Mouse (Mus musculus): Measurements from ENCODE around the gene Anxa6. TPM values are rescaled to one million over a fixed set of nuclear protein-coding genes. Genes with fewer than 3 reads are reported as not detected.
"Not testable (repeated sequence)": the region's sequence is repeated elsewhere in the genome, so short reads cannot be mapped to it uniquely, and the experiment has no call there.

Anxa6 gene
- total and polyA plus RNA-seq, 3 experiments = 47.0 to 49.4 TPM; not detected in 1

GRCm38 (mm10) chr11:54958571-54959073 is 74.6 kb downstream of the Anxa6 start (continued):
- no peak for TF ChIP-seq CHD2 (IDR thresholded peaks at IDR 0.05; ENCODE audit: low read length)
- TF ChIP-seq RAD21 (IDR thresholded peaks at IDR 0.05; ENCODE audit: low read depth, low read length) = no peak

- H3K9me3 ChIP-seq (replicated peaks; ENCODE audit: insufficient read depth, low read length); H3K79me2 ChIP-seq (ENCODE audit: control insufficient read depth, insufficient read depth, low read length, poor library complexity); H3K4me3 ChIP-seq (ENCODE audit: control insufficient read depth in 1 of 2, insufficient read depth in 1 of 2, low read depth in 2 of 2, low read length in 2 of 2); H3K27me3 ChIP-seq (ENCODE audit: control insufficient read depth in 1 of 2, insufficient read depth in 2 of 2, low read length in 2 of 2); H3K9ac ChIP-seq (ENCODE audit: control insufficient read depth, low read depth, low read length, poor library complexity, severe bottlenecking): not testable (repeated sequence)
- Histone ChIP-seq H3K36me3 (ENCODE audit: control insufficient read depth in 1 of 2, insufficient read depth in 2 of 2, low read length in 2 of 2) (peaks cover 0 to 36% of the 10 kb centered on the region in 2 experiments; a peak in 2 of 4 replicates), H3K4me1 (ENCODE audit: control insufficient read depth in 1 of 2, insufficient read depth in 2 of 2, low read length in 2 of 2) (peaks cover 19 to 57% of the 10 kb centered on the region in 2 experiments), H3K27ac (ENCODE audit: control insufficient read depth, low read depth, low read length) (peak overlapping the region; percentile 84)
- DNase-seq (ENCODE audit: low read depth, low spot score) = peak; percentile 39
- 0 out of 2 replicates have a peak, but pooled peaks have one; percentile 19 for TF ChIP-seq CHD1 (IDR thresholded peaks at IDR 0.05; ENCODE audit: low read depth, low read length)
These were observed 75.5 kb downstream of the Anxa6 start for GRCm38 (mm10) chr11:54957708-54958107.

GRCm38 (mm10) chr11:54956912-54957311 is 76.3 kb downstream of the Anxa6 start:
- peak overlapping the region; percentile 40 for H3K9ac ChIP-seq (ENCODE audit: control insufficient read depth, low read depth, low read length, poor library complexity, severe bottlenecking)
- peak; percentile 90 for DNase-seq (ENCODE audit: low read depth, low spot score)
- H3K27ac ChIP-seq (ENCODE audit: control insufficient read depth, low read depth, low read length) = peak overlapping the region; percentile 49
- H3K4me3 ChIP-seq (ENCODE audit: control insufficient read depth in 1 of 2, insufficient read depth in 1 of 2, low read depth in 2 of 2, low read length in 2 of 2) = peak overlapping the region; percentile 89 to 98
- H3K9me3 ChIP-seq (replicated peaks; ENCODE audit: insufficient read depth, low read length) = no peaks in the 10 kb centered on the region
- TF ChIP-seq POLR2AphosphoS5 (IDR thresholded peaks at IDR 0.05; ENCODE audit: borderline replicate concordance, low read depth, low read length) (no peak), ZC3H11A (IDR thresholded peaks at IDR 0.05; ENCODE audit: low read depth, low read length) (no peak), RAD21 (IDR thresholded peaks at IDR 0.05; ENCODE audit: low read depth, low read length) (no peak), ETS1 (IDR thresholded peaks at IDR 0.05; ENCODE audit: low read depth, low read length) (no peak), GABPA (IDR thresholded peaks at IDR 0.05; ENCODE audit: low read depth, low read length) (no peak), MAFK (IDR thresholded peaks at IDR 0.05; ENCODE audit: borderline replicate concordance, low read depth, low read length) (no peak), E2F4 (IDR thresholded peaks at IDR 0.05; ENCODE audit: borderline replicate concordance, low read depth, low read length) (no peak), CHD1 (IDR thresholded peaks at IDR 0.05; ENCODE audit: low read depth, low read length) (no peak), MYB (IDR thresholded peaks at IDR 0.05; ENCODE audit: low read depth, low read length) (no peak), HCFC1 (IDR thresholded peaks at IDR 0.05; ENCODE audit: low read depth, low read length) (peak; percentile 62; the same call in 1 of the 2 replicates), ZKSCAN1 (IDR thresholded peaks at IDR 0.05; ENCODE audit: low read depth, low read length) (no peak), KAT2A (conservative IDR thresholded peaks at IDR 0.05; ENCODE audit: low read depth, low read length) (no peak), CHD2 (IDR thresholded peaks at IDR 0.05; ENCODE audit: low read length) (no peak), NRF1 (IDR thresholded peaks at IDR 0.05; ENCODE audit: insufficient read depth, low read depth, low read length, poor library complexity, severe bottlenecking) (no peak), MAX (IDR thresholded peaks at IDR 0.05; ENCODE audit: low read length) (no peak), ELF1 (IDR thresholded peaks at IDR 0.05; ENCODE audit: low read depth, low read length) (peak; percentile 62; the same call in 1 of the 2 replicates), UBTF (IDR thresholded peaks at IDR 0.05; ENCODE audit: borderline replicate concordance, insufficient read depth, low read depth, low read length) (no peak), USF2 (IDR thresholded peaks at IDR 0.05; ENCODE audit: borderline replicate concordance in 1 of 2, insufficient read depth in 1 of 2, low read depth in 1 of 2, low read length in 2 of 2) (no peak), MXI1 (IDR thresholded peaks at IDR 0.05; ENCODE audit: low read depth, low read length) (no peak), RCOR1 (IDR thresholded peaks at IDR 0.05; ENCODE audit: low read depth, low read length) (no peak), MEF2A (IDR thresholded peaks at IDR 0.05; ENCODE audit: extremely low read depth, insufficient replicate concordance, low read depth, low read length, poor library complexity, severe bottlenecking) (no peak), NELFE (IDR thresholded peaks at IDR 0.05; ENCODE audit: low read depth, low read length) (peak; percentile 43; the same call in 1 of the 2 replicates), TBP (IDR thresholded peaks at IDR 0.05; ENCODE audit: low read depth, low read length) (peak; percentile 10), POLR2AphosphoS2 (IDR thresholded peaks at IDR 0.05; ENCODE audit: low read length) (no peak), POLR2A (IDR thresholded peaks at IDR 0.05; ENCODE audit: control insufficient read depth in 1 of 2, insufficient read depth in 1 of 2, low read depth in 1 of 2, low read length in 2 of 2, poor library complexity in 1 of 2) (peak in 1 of 2 experiments; percentile 57; a peak in 2 of 4 replicates), BHLHE40 (IDR thresholded peaks at IDR 0.05; ENCODE audit: borderline replicate concordance, low read depth, low read length) (no peak), GATA1 (IDR thresholded peaks at IDR 0.05; ENCODE audit: low read depth, low read length) (no peak), CTCF (IDR thresholded peaks at IDR 0.05 in 2 of 3, conservative IDR thresholded peaks at IDR 0.05 in 1 of 3; ENCODE audit: control insufficient read depth in 1 of 3, insufficient read depth in 1 of 3, low read depth in 2 of 3, low read length in 3 of 3, poor library complexity in 1 of 3, severe bottlenecking in 1 of 3) (no peak)
- peaks cover 13% of the 10 kb centered on the region for H3K79me2 ChIP-seq (ENCODE audit: control insufficient read depth, insufficient read depth, low read length, poor library complexity)
- no peaks in the 10 kb centered on the region for H3K27me3 ChIP-seq (ENCODE audit: control insufficient read depth in 1 of 2, insufficient read depth in 2 of 2, low read length in 2 of 2)
- peaks cover 18 to 56% of the 10 kb centered on the region in 2 experiments for H3K4me1 ChIP-seq (ENCODE audit: control insufficient read depth in 1 of 2, insufficient read depth in 2 of 2, low read length in 2 of 2)
- H3K36me3 ChIP-seq (ENCODE audit: control insufficient read depth in 1 of 2, insufficient read depth in 2 of 2, low read length in 2 of 2) = peaks cover 0 to 32% of the 10 kb centered on the region in 2 experiments; a peak in 2 of 4 replicates
